Mouse (Mus musculus) liver, adult (tissue): ENCODE data around the gene Rbm20.

Experiments used
- GATA4 ChIP-seq: IDR thresholded peaks from 2 replicates; pipeline ENCODE4 v1.6.1; 2014; ENCODE audit warnings: mild to moderate bottlenecking, low read length; ENCODE audit not compliant: insufficient replicate concordance

The Rbm20 gene

GRCm38 (mm10) chr19:53906033-53906702, 229.1 kb downstream of the Rbm20 start:
- no peak for TF ChIP-seq GATA4

GRCm38 (mm10) chr19:53914950-53915349, 237.8 kb downstream of the Rbm20 start:
- TF ChIP-seq GATA4, result peak; percentile 50; the same call in 1 of the 2 replicates
